Mouse (Mus musculus) cerebellum, adult 11-12 months (tissue): Measurements from ENCODE around the gene Bcas3.

Experiments
- DNase-seq: peaks from one replicate; pipeline ENCODE4 v3.0.0; 2022

Bcas3 gene

DNA sequence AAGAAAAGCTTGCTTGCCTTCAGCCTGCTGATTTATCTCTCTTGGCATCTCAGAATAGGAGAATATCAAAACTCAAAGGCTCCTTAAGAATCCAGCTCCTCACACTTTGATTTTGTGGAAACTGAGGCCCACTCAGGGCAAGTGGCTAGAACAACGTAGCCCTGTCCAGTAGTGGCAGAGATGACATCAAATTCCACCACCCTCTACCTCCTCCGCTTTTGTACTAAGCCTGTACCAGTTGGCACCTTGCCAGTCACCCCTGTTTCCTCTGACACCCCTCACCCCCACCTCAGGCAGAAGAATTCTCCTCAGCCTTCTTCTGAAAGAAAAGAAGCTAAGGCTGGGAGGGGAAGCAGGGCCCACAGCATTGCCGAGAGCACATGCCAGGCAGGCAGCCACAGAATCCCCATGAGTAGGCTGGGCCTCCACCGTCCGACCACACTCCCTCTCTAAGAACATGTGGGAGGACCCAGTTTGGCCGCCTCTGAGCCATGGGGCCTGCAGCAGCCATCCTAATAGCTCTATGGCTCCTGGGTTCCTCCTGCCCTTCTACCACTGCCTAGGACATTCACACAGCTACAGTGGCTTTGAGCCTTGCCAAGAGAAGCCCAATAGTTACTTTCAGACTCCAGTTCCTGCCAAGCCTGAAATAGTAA, 407.6 kb downstream of the Bcas3 start:
- DNase-seq, result no peak

GRCm38 (mm10) chr11:85761170-85761569, 408.2 kb downstream of the Bcas3 start:
- no peak for DNase-seq

GRCm38 (mm10) chr11:85763655-85764054, 410.7 kb downstream of the Bcas3 start:
- DNase-seq, result no peak

DNA sequence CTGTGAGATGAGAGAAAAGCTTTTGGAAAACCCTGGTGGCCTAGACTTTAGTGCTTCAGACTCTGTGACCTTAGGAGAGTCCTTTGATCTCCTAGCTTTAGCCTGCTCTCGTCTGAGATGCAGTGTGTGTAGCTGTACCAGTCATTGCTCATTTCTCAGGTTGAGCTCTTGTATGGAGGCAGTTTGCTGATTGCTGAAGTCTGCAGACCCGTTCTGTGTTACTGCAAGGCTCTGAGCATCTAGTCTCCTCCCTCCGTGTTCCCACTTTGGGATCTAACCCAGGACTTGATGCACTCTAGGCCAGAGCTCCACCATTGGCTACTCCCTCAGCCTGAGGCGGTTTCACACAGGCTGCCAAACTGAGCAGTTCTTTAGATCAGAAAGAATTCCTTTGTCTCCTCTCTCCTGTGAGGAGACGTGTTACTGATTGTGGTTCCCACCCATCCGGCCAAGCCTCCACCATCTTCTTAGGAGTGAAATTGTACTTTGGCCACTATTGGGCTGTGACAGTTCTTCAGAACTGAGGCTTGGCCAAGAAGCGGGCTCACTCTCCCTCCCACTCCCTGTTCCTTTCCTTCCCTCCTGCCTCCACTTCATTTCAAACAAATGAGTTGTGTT, 413.2 kb downstream of the Bcas3 start:
- DNase-seq, result no peak

GRCm38 (mm10) chr11:85766811-85767210, 413.8 kb downstream of the Bcas3 start:
- no peak for DNase-seq

GRCm38 (mm10) chr11:85769740-85770139, 416.8 kb downstream of the Bcas3 start:
- DNase-seq, result no peak

DNA sequence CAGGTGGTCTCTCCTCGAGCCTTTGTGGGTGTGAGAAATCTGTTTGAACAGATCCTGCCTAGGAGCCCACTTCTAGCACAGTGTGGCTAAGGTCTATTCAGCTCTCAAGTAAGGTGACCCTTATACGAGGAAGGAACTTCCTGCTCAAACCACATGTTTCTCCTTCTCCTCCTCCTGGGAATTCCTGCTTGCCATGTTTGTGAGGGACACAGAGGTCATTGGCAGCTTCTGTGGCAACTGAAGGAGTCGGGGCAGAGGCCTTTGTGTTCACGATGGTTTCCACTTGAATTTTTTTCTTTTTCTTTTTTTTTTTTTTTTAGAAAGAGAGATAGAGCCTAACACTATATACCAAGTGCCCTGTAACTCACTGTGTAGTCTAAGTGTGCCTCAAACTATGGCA, 420.4 kb downstream of the Bcas3 start:
- DNase-seq, result no peak

- DNase-seq, result no peak
Observed at GRCm38 (mm10) chr11:85774707-85775106, 421.7 kb downstream of the Bcas3 start.

DNA sequence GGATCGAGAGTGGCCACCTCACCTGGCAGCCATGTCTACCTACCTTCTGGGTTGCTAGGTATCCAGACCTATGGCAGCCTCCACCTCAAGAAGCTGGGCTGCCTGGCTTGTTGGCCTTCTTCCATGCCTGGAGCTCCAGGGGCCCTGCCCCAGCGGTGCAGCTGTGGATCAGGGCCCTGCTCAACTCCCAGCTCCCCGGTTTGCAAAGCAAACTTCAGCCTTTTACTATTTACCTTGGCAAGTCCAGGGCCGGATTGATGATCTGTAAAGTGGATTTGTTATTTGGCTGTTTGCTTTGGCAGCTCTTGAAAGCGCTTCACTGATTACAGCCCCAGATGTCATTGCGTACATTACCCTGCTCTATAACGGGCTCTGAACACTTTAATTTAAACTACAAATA, 422.5 kb downstream of the Bcas3 start:
- DNase-seq, result no peak

DNA sequence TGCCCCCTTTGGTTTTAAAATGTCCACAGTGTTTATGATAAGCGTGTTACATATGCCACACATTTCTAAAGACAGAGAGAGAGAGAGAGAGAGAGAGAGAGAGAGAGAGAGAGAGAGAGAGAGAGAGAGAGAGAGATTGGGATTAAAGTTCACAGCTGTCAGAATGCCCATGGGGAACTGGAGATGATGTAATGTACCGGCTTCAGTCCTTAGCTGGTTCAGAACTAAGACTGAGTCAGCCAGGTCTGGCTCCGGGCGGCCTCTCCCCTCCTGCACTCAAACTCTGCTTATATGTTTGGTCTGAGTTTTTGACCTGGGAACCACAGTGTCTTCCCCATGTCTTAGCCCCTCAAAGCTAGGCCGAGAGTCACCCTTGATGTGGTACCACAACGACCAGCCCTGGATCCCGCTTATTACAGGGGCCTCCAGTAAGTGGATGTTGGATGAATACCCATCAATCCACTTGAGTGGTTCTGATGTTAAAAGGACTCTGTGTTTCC, 423.9 kb downstream of the Bcas3 start:
- DNase-seq, result no peak

DNA sequence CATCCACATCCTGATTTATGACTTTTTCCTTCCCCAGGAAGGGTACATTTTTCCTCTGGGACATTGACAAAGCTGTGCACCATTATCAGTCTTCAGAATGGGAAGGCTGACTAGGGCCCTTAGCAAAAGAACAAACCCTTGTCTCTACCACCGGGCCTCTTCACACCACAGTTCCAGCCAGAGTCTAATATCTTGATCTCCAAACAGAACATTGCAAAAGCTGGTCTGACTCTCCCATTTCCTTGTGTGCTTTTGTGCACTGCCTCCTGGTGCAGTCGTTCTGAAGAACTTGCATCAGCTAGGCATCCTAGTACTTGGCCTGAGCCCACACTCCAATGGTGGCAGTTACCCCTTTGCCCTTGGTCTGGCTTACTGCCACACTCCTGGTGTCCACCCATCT, 425.0 kb downstream of the Bcas3 start:
- no peak for DNase-seq

DNA sequence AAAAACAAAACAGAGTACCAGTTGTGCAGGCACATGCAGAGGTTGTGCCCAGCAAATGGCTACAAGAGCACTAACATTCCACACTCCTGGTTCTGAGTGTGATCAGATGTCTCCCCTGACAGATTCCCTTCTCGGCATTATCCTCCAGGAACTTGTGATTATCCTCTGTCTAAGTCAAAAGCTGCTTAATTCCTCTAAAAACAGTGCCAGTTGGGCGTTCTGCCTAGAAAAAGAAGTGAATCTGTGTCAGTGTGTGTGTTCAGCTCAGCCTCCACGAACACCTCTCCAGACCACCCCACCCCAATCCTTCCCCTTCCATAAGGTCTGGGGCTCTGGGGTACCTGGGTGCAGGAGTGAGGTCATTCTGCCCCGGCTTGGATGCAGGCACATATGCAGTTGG, 427.3 kb downstream of the Bcas3 start:
- no peak for DNase-seq

DNA sequence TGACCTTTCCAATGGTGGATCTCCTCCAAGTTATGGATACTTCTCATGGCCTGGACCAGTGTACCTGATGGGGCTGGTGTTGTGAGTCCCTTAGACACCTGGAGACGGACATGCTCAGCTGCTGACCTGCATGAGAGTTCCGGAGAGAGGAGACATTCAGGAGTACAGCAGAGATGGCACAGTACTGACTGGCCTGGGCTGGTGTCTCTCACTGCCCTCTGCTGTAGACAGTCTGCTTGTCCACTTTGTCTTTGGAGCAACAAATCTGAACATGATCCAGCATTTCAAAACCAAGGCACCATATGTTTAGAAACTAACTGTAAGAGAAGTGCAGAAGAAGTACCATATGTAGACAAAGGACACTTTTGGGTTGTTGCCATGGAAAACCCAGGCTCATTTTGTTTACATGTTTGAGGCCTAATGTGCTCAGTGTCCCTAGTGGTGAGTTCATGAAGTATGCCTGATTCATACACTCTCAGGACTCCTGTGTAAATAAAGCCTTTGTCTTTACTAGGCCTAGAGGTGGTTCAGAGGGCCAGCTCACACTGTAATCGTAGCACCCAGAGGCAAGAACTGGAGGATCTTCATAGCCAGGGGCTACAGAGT, 433.2 kb downstream of the Bcas3 start:
- DNase-seq, result no peak

DNA sequence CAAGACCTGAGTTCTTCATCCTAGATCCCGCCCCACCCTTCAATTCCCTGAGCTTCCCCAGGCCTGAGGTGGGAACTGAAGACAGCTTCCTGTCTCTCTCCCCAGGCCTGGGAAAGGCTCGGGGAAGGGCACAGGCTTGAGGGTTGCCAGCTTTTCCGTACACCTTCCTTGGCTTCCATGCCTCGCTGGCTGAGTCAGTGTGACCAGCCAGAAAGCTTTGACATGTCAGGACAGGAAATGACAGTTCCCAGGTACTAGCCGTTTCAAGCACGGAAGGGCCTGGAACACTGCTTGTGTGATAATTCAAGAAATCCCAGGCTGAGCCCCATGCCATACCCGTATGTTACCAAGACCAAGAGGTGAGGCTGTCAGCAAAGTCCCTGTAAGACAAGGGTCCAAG, 436.8 kb downstream of the Bcas3 start:
- no peak for DNase-seq

DNA sequence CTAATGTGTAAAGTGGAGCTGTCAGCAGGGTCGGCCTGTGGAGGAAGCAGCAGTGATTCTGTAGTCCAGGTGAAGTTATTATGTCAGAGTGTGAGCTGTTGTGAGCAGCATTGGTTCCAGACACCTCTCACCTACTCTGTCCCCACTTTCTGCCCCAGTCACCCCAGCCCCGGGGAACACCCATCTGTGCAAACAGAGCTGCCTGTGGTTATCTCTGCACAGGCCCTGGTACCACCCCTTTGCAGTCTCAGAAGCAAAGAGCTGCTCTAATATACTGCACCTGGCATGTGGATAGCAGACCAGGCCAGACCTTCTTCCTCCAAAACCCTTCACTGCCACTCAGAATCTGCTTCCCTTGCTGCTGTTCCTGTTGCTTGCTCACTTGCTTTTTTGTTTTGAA, 437.3 kb downstream of the Bcas3 start:
- DNase-seq, result no peak

DNA sequence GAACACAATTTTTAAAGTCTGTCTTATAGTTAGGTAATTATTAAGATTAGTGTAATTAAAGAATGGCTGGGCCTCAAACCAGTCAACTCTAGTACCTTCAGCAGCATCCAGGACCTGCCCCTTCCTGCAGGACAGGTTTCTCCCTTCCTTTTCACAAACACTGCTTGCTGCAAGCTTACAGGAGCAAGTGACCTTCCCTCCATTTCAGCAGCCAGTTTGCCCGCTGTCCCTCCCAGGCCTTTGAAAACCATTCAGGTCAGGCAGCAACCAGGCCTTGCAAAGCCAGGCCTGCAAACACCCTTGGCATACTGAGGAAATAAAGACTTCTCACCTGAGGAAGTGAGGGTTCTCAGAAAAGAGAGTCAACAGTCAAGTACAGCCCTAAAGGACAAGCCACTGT, 438.2 kb downstream of the Bcas3 start:
- DNase-seq, result no peak

GRCm38 (mm10) chr11:85792534-85793215, 439.7 kb downstream of the Bcas3 start:
- DNase-seq, result no peak

- no peak for DNase-seq
Observed at GRCm38 (mm10) chr11:85799456-85799855, 446.5 kb downstream of the Bcas3 start.

DNA sequence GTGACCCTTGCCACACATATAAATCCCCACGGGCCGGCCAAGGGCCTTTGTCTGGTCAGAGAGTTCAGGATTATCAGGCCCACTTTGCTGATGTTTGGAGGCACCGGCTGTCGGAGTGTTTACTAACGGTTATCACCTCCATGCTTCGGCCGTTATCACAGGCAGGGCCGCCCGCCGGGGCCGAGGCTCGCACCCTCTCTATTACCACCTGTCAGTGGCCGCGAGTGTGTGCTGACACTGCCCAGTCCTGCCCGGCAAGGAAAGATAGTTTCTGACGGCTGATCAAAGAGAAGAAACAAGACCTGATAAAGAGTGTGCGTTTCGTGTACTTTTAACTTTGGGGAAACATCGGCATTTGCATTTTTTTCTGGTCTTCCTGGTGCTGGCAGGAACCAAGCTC, 446.9 kb downstream of the Bcas3 start:
- DNase-seq, result no peak

GRCm38 (mm10) chr11:85800380-85800779, 447.4 kb downstream of the Bcas3 start:
- DNase-seq, result no peak

DNA sequence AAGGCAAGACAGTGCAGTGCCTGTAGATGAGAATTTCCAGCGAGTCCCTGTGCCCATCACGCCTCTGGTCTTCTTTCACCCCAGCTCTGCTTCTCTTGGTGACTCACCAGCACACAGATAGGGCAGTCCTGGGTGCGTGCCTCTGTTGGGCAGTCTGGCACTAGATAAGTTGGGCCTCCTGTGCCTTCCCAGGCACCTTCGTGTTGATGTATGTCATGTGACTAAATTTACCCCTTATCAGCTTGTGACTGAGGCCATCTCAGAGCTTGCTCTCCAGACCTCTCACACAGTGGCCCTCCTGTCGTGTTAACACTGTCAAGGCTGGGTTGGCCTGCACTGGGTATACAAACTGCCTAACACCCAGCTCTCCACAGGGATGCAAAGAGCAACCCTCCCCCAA, 451.1 kb downstream of the Bcas3 start:
- DNase-seq, result no peak

- no peak for DNase-seq
Observed at GRCm38 (mm10) chr11:85805779-85806178, 452.8 kb downstream of the Bcas3 start.

- DNase-seq, result no peak
Observed at GRCm38 (mm10) chr11:85807353-85807752, 454.4 kb downstream of the Bcas3 start.

DNA sequence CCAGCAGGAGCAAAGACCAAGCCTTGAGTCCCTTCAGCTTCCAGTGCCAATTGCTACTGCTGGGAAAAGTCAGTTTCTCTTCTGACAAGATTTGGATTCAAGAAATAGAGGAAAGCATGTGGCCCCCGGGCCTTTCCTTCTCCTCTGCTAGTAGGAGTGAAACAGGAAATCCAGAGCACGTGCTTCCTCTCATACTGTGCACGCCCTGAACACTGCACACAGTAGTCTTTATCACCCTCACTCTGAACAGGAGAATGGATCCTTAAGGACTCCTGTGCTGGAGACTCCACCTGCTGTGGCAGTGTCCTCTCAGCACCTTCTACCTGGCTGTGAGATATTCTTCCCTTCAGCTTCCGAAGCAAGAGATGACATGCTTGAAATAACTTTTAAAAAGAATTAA, 458.3 kb downstream of the Bcas3 start:
- DNase-seq, result no peak
